Mouse (Mus musculus) CH12.LX (cell line): Measurements from ENCODE around the gene Cox17. TPM values are rescaled to one million over a fixed set of nuclear protein-coding genes. Genes with fewer than 3 reads are reported as not detected.

Experiments
- DNase-seq: peaks from one replicate; pipeline ENCODE4 v3.0.0-alpha.2; 2013; ENCODE audit errors: extremely low read depth
- H3K27ac ChIP-seq: 2 replicates; pipeline ENCODE4 v1.5.1; 2012; ENCODE audit warnings: low read depth, mild to moderate bottlenecking, control low read depth, moderate library complexity; ENCODE audit not compliant: insufficient read depth
- H3K27me3 ChIP-seq: replicated peaks from 2 replicates; pipeline ENCODE3; 2012; ENCODE audit warnings: inconsistent platforms
- H3K36me3 ChIP-seq, 2 experiments: replicated peaks in 1 of 2; 2 replicates each; pipeline versions ENCODE3 to v1.6.1; 2012; ENCODE audit warnings: inconsistent platforms in 1 of 2, low read length in 1 of 2, mild to moderate bottlenecking in 1 of 2, mixed read lengths in 1 of 2, moderate library complexity in 1 of 2; ENCODE audit not compliant: control insufficient read depth in 1 of 2, insufficient read depth in 1 of 2
- H3K4me1 ChIP-seq, 2 experiments: 2 replicates each; pipeline ENCODE4 v1.6.1; 2012; ENCODE audit warnings: inconsistent platforms in 1 of 2, moderate library complexity in 1 of 2; ENCODE audit not compliant: insufficient read depth in 2 of 2, control insufficient read depth in 1 of 2
- H3K4me2 ChIP-seq: 2 replicates; pipeline ENCODE4 v1.6.1; 2012; ENCODE audit warnings: low read depth, mild to moderate bottlenecking, control low read depth; ENCODE audit not compliant: poor library complexity, insufficient read depth, severe bottlenecking
- H3K4me3 ChIP-seq, 3 experiments: fragments of 150-350 bp in 1 of 3; sonication (generic) in 1 of 3; replicated peaks in 1 of 3; 2 replicates each; pipeline versions ENCODE3 to v1.5.1; 2011 to 2012; ENCODE audit warnings: low read depth in 2 of 3, low read length in 2 of 3, mild to moderate bottlenecking in 2 of 3, moderate library complexity in 2 of 3, control low read depth in 1 of 3, improper control_type of control experiment in 1 of 3, inconsistent platforms in 1 of 3, mixed read lengths in 1 of 3; ENCODE audit not compliant: poor library complexity in 1 of 3
- H3K79me2 ChIP-seq: replicated peaks from 2 replicates; pipeline ENCODE4 v1.6.1; 2012; ENCODE audit warnings: mild to moderate bottlenecking, moderate library complexity; ENCODE audit not compliant: control insufficient read depth, poor library complexity, insufficient read depth, severe bottlenecking; ENCODE audit errors: extremely low read depth
- H3K9ac ChIP-seq: 2 replicates; pipeline ENCODE4 v1.6.1; 2012; ENCODE audit warnings: low read depth, mild to moderate bottlenecking, control low read depth, moderate library complexity; ENCODE audit not compliant: insufficient read depth
- H3K9me3 ChIP-seq: replicated peaks from 2 replicates; pipeline ENCODE3; 2012; ENCODE audit warnings: low read length, inconsistent platforms, mixed read lengths
- CHD1 ChIP-seq: IDR thresholded peaks from 2 replicates; pipeline ENCODE4 v1.6.1; 2012; ENCODE audit warnings: low read depth, low read length, improper control_type of control experiment, inconsistent platforms
- CHD2 ChIP-seq: IDR thresholded peaks from 2 replicates; pipeline ENCODE4 v1.6.1; 2011; ENCODE audit warnings: low read length, improper control_type of control experiment
- CTCF ChIP-seq, 2 experiments: IDR thresholded peaks in 1 of 2; conservative IDR thresholded peaks in 1 of 2; 2 replicates each; pipeline ENCODE4 v1.5.1; 2011 to 2012; ENCODE audit warnings: low read depth in 2 of 2, low read length in 2 of 2, improper control_type of control experiment in 1 of 2, inconsistent platforms in 1 of 2, mild to moderate bottlenecking in 1 of 2, moderate library complexity in 1 of 2
- E2F4 ChIP-seq: IDR thresholded peaks from 2 replicates; pipeline ENCODE4 v1.6.1; 2011; ENCODE audit warnings: low read depth, low read length, improper control_type of control experiment; ENCODE audit not compliant: insufficient replicate concordance
- ELF1 ChIP-seq: IDR thresholded peaks from 2 replicates; pipeline ENCODE4 v1.6.1; 2014; ENCODE audit warnings: low read depth, mild to moderate bottlenecking, inconsistent platforms, low read length, improper control_type of control experiment
- EP300 ChIP-seq: IDR thresholded peaks from 2 replicates; pipeline ENCODE4 v1.6.1; 2011; ENCODE audit warnings: low read length, improper control_type of control experiment
- GABPA ChIP-seq: IDR thresholded peaks from 2 replicates; pipeline ENCODE4 v1.6.1; 2012; ENCODE audit warnings: low read depth, low read length, improper control_type of control experiment, inconsistent platforms; ENCODE audit not compliant: insufficient replicate concordance
- HCFC1 ChIP-seq: IDR thresholded peaks from 2 replicates; pipeline ENCODE4 v1.6.1; 2012; ENCODE audit warnings: low read depth, mild to moderate bottlenecking, inconsistent platforms, low read length, improper control_type of control experiment
- IRF4 ChIP-seq: IDR thresholded peaks from 2 replicates; pipeline ENCODE4 v1.6.1; 2014; ENCODE audit warnings: low read depth, mild to moderate bottlenecking, inconsistent platforms, low read length, improper control_type of control experiment
- JUN ChIP-seq: IDR thresholded peaks from 2 replicates; pipeline ENCODE4 v1.6.1; 2011; ENCODE audit warnings: low read depth, mild to moderate bottlenecking, low read length, improper control_type of control experiment, moderate library complexity; ENCODE audit not compliant: insufficient read depth
- KAT2A ChIP-seq: IDR thresholded peaks from 2 replicates; pipeline ENCODE4 v1.6.1; 2012; ENCODE audit warnings: low read length, improper control_type of control experiment, inconsistent platforms; ENCODE audit not compliant: insufficient replicate concordance
- MAX ChIP-seq: IDR thresholded peaks from 2 replicates; pipeline ENCODE4 v1.6.1; 2011; ENCODE audit warnings: low read length, improper control_type of control experiment
- MEF2A ChIP-seq: IDR thresholded peaks from 2 replicates; pipeline ENCODE4 v1.6.1; 2014; ENCODE audit warnings: low read depth, mild to moderate bottlenecking, inconsistent platforms, low read length, improper control_type of control experiment, borderline replicate concordance
- MXI1 ChIP-seq: IDR thresholded peaks from 2 replicates; pipeline ENCODE4 v1.6.1; 2011; ENCODE audit warnings: mild to moderate bottlenecking, low read depth, low read length, improper control_type of control experiment
- MYC ChIP-seq: IDR thresholded peaks from 2 replicates; pipeline ENCODE4 v1.6.1; 2011; ENCODE audit warnings: low read depth, mild to moderate bottlenecking, improper control_type of control experiment, low read length
- NELFE ChIP-seq: IDR thresholded peaks from 2 replicates; pipeline ENCODE4 v1.6.1; 2011; ENCODE audit warnings: low read depth, low read length, improper control_type of control experiment
- NRF1 ChIP-seq: IDR thresholded peaks from 2 replicates; pipeline ENCODE4 v1.6.1; 2014; ENCODE audit warnings: low read depth, mild to moderate bottlenecking, inconsistent platforms, low read length, improper control_type of control experiment, moderate library complexity
- POLR2A ChIP-seq: IDR thresholded peaks from 2 replicates; pipeline ENCODE4 v1.6.1; 2011; ENCODE audit warnings: low read depth, mild to moderate bottlenecking, improper control_type of control experiment, low read length
- POLR2AphosphoS2 ChIP-seq: IDR thresholded peaks from 2 replicates; pipeline ENCODE4 v1.6.1; 2011; ENCODE audit warnings: low read depth, low read length, improper control_type of control experiment
- RAD21 ChIP-seq: IDR thresholded peaks from 2 replicates; pipeline ENCODE4 v1.6.1; 2011; ENCODE audit warnings: low read depth, mild to moderate bottlenecking, low read length, improper control_type of control experiment, moderate library complexity
- RCOR1 ChIP-seq: conservative IDR thresholded peaks from 2 replicates; pipeline ENCODE4 v1.6.1; 2012; ENCODE audit warnings: low read depth, mild to moderate bottlenecking, inconsistent platforms, low read length, improper control_type of control experiment
- SMC3 ChIP-seq: IDR thresholded peaks from 2 replicates; pipeline ENCODE4 v1.6.1; 2011; ENCODE audit warnings: low read depth, low read length, improper control_type of control experiment
- TCF12 ChIP-seq: IDR thresholded peaks from 2 replicates; pipeline ENCODE4 v1.6.1; 2014; ENCODE audit warnings: low read depth, mild to moderate bottlenecking, inconsistent platforms, low read length, improper control_type of control experiment
- UBTF ChIP-seq: IDR thresholded peaks from 2 replicates; pipeline ENCODE4 v1.6.1; 2012; ENCODE audit warnings: low read depth, mild to moderate bottlenecking, inconsistent platforms, low read length, improper control_type of control experiment, moderate library complexity
- USF2 ChIP-seq: conservative IDR thresholded peaks from 2 replicates; pipeline ENCODE4 v1.6.1; 2011; ENCODE audit warnings: low read depth, low read length, improper control_type of control experiment
- ZNF384 ChIP-seq: IDR thresholded peaks from 2 replicates; pipeline ENCODE4 v1.6.1; 2012; ENCODE audit warnings: low read depth, low read length, improper control_type of control experiment, inconsistent platforms
- dilution Hi-C: fragments of 300-500 bp; cut with MboI; formaldehyde crosslinking; loops from 2 replicates; pipeline ENCODE4 v1.14.3; 2020; ENCODE audit warnings: low sequenced_read_pairs; ENCODE audit not compliant: extremely low pct_unique_long_range_greater_than_20kb, extremely low pct_ligation_motif_present
- in situ Hi-C: fragments of 300-500 bp; cut with MboI; formaldehyde crosslinking; loops from 3 replicates; pipeline ENCODE4 v1.14.3; 2019; ENCODE audit warnings: low sequenced_read_pairs, low pct_ligation_motif_present, low pct_unique_long_range_greater_than_20kb, mixed read lengths
- polyA plus RNA-seq: library from polyadenylated mRNA; unstranded; fragments of >175 nt; gene quantifications from 2 replicates; pipeline ENCODE4 v1.2.1, GENCODE M21; 2012; ENCODE audit warnings: low read depth; ENCODE audit not compliant: insufficient read length
- total RNA-seq, 2 experiments: library from RNA; depleted of rRNA; stranded (reverse); fragments of 300-350 nt in 1 of 2; fragments of >200 nt in 1 of 2; gene quantifications; 2 replicates each; pipeline ENCODE4 v1.2.3; 2012 to 2014

The Cox17 gene
- total and polyA plus RNA-seq, 3 experiments = 410 to 706 (median 622) TPM

DNA sequence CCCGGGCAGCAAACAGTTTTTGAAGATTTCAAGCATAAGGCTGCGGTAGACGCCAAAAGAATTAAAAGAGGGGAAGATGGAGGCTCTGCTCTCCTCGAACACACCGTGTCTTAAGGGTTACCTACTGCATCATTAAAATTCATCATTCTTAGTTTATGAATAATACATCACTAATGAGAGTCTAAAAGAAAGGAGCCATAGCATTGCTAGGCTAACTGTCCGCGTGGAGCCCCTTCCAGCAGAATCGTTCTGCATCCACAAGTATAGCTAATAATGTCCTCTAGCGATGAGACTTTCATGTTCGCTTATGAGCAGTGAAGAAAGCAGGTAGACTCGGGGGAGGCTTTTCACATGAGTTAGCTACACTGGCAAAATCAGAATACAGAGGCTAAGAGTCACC is 38.6 kb upstream of the Cox17 start:
- TF ChIP-seq HCFC1 (no peak), SMC3 (no peak), JUN (no peak), CHD2 (no peak), ELF1 (no peak), POLR2A (no peak), GABPA (no peak), EP300 (no peak), UBTF (no peak), MAX (no peak), NRF1 (no peak), MEF2A (no peak), MXI1 (no peak), POLR2AphosphoS2 (no peak), RCOR1 (no peak), NELFE (no peak), USF2 (no peak)
- no peak overlapping the region for H3K27ac ChIP-seq
- dilution Hi-C loops (no loop called here), in situ Hi-C loops (no loop called here)
- peaks cover 2% of the 10 kb centered on the region for H3K9me3 ChIP-seq
- no peak overlapping the region for H3K4me3 ChIP-seq
- peaks cover 14 to 47% of the 10 kb centered on the region in 2 experiments for H3K4me1 ChIP-seq
- DNase-seq = no peak
- H3K9ac ChIP-seq = no peak overlapping the region
- no peaks in the 10 kb centered on the region for H3K27me3 ChIP-seq
- H3K79me2 ChIP-seq = no peaks in the 10 kb centered on the region
- peaks cover 0 to under 1% of the 10 kb centered on the region in 2 experiments for H3K36me3 ChIP-seq
- no peak overlapping the region for H3K4me2 ChIP-seq

DNA sequence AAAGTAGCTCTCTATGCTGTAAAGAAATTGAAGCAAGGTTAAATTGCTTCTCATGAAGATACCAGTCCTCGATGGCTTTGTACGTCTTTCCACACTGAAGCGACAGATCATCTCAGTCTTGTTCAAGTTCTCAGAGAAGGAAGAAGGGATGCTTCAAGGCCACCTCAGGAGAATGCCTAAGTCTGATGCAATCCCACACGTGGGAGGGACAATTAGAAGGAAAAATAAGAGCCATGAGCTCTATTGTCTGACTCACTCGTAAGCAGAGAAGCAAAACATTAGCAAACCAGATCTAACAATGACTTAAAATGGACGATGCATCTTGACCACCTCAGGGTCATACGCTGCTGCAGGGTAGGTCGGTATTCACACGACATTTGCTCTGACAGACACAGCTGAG is 28.3 kb upstream of the Cox17 start:
- Histone ChIP-seq H3K9ac (no peak overlapping the region), H3K4me1 (peaks cover 5 to 8% of the 10 kb centered on the region in 2 experiments; a peak in 3 of 4 replicates), H3K27ac (no peak overlapping the region), H3K36me3 (no peaks in the 10 kb centered on the region), H3K9me3 (peaks cover 3% of the 10 kb centered on the region), H3K79me2 (no peaks in the 10 kb centered on the region), H3K27me3 (no peaks in the 10 kb centered on the region), H3K4me3 (no peak overlapping the region), H3K4me2 (no peak overlapping the region)
- in situ Hi-C loops (no loop called here), dilution Hi-C loops (no loop called here)
- TF ChIP-seq GABPA (no peak), ZNF384 (no peak), E2F4 (no peak), MYC (no peak), RAD21 (no peak), TCF12 (no peak), MAX (no peak), KAT2A (no peak), UBTF (no peak), NELFE (no peak), CHD1 (no peak), CTCF (conservative IDR thresholded peaks at IDR 0.05 in 1 of 2, IDR thresholded peaks at IDR 0.05 in 1 of 2; ENCODE audit: low read depth in 2 of 2, low read length in 2 of 2) (no peak), RCOR1 (no peak), CHD2 (no peak), NRF1 (no peak), IRF4 (no peak), JUN (no peak)
- no peak for DNase-seq
